Mouse (Mus musculus) embryonic facial prominence, embryonic 13.5 days (tissue): ENCODE measurements at regions not wholly inside any gene's neighbourhood (a gene's known extent, or its start where the extent isn't known, plus 50 kb on each side); places are given as distances from the start of the nearest gene placed in this dataset.

ENCODE experiments used
- ATAC-seq: fragments of 200-750 bp; cut with Nextera tagmentation; 2 replicates; pipeline ENCODE4 v1.8.0; 2017; ENCODE audit warnings: low read depth; ENCODE audit not compliant: insufficient number of reproducible peaks, insufficient read depth, low FRiP score, low TSS enrichment
- H3K27ac ChIP-seq: fragments of 300-500 bp; sonication (generic); 2 replicates; pipeline ENCODE4 v1.5.1; 2015; ENCODE audit warnings: moderate library complexity, mild to moderate bottlenecking, inconsistent platforms
- H3K27me3 ChIP-seq: fragments of 300-500 bp; sonication (generic); 2 replicates; pipeline ENCODE4 v1.6.1; 2015; ENCODE audit warnings: mild to moderate bottlenecking, inconsistent platforms
- H3K36me3 ChIP-seq: fragments of 300-500 bp; sonication (generic); 2 replicates; pipeline ENCODE4 v1.6.1; 2015; ENCODE audit warnings: mild to moderate bottlenecking, inconsistent platforms
- H3K4me1 ChIP-seq: fragments of 300-500 bp; sonication (generic); 2 replicates; pipeline ENCODE4 v1.6.1; 2015; ENCODE audit warnings: inconsistent platforms
- H3K4me2 ChIP-seq: fragments of 300-500 bp; sonication (generic); 2 replicates; pipeline ENCODE4 v1.6.1; 2015; ENCODE audit warnings: moderate library complexity, mild to moderate bottlenecking, inconsistent platforms
- H3K4me3 ChIP-seq: fragments of 300-500 bp; sonication (generic); 2 replicates; pipeline ENCODE4 v1.5.1; 2015; ENCODE audit warnings: mild to moderate bottlenecking, inconsistent platforms
- H3K9ac ChIP-seq: fragments of 300-500 bp; sonication (generic); 2 replicates; pipeline ENCODE4 v1.6.1; 2015; ENCODE audit warnings: mild to moderate bottlenecking, inconsistent platforms
- H3K9me3 ChIP-seq: fragments of 300-500 bp; sonication (generic); 2 replicates; pipeline ENCODE4 v1.6.1; 2016; ENCODE audit warnings: inconsistent platforms
- WGBS: fragments of 180-500 bp; shearing (Covaris S2); methylation state at CpG from one replicate; pipeline ENCODE4 v1.1.7; 2015; ENCODE audit warnings: mixed read lengths; 5-methylcytosine and 5-hydroxymethylcytosine counted together

DNA sequence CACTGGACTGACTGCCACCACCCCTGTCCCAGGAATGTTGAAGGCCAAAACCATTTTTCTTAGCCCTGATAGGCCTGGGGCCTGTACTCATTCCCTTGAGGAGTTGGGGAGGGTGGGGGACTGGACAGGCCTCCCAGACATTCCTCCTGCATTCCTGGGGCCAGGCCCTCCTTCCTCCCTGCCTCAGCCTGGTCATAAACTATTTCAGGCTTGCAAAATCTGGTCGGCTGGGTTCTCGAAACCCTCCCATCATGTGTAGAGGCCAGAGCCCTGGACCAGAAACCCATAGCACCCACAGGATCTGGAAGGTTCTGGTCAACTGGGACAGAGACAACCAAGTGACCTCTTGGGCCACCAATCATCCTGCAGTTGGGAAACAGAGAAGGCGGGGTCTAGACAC, 87.2 kb downstream of the Vegfa start:
- no peak overlapping the region for H3K4me3 ChIP-seq
- no peaks in the 10 kb centered on the region for H3K9me3 ChIP-seq
- H3K4me1 ChIP-seq: peaks cover 6% of the 10 kb centered on the region
- no peaks in the 10 kb centered on the region for H3K27me3 ChIP-seq
- no peak overlapping the region for H3K27ac ChIP-seq
- H3K36me3 ChIP-seq: no peaks in the 10 kb centered on the region
- no peak overlapping the region for H3K9ac ChIP-seq
- no peak for ATAC-seq
- H3K4me2 ChIP-seq: no peak overlapping the region
- WGBS: 81% methylated on average over 3 of the region's 3 CpGs

DNA sequence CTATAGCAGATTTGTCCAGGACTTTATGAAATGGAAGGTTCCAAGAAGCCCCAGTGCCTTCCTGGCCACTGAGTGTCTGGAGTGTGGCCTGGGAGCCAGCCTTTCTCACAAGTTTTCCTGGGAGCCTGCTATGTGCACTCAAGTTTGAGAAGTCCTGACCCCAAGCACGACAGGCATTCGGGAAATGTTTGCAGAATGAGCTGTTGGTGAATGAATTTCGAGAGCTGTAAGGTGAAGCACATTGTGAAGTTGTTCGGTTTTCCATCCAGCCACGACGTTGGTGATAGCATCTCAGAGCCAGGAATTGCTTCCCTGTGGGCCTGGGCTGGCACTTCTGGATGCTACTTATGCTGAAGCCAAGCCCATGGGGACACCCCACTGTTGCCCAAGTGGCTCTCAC, 88.9 kb downstream of the Vegfa start:
- Histone ChIP-seq H3K27me3 (no peaks in the 10 kb centered on the region), H3K9me3 (no peaks in the 10 kb centered on the region), H3K4me3 (no peak overlapping the region), H3K4me1 (peaks cover 3% of the 10 kb centered on the region), H3K9ac (no peak overlapping the region), H3K27ac (no peak overlapping the region), H3K4me2 (no peak overlapping the region), H3K36me3 (no peaks in the 10 kb centered on the region)
- no peak for ATAC-seq
- 67% methylated on average over 6 of the region's 6 CpGs for WGBS

DNA sequence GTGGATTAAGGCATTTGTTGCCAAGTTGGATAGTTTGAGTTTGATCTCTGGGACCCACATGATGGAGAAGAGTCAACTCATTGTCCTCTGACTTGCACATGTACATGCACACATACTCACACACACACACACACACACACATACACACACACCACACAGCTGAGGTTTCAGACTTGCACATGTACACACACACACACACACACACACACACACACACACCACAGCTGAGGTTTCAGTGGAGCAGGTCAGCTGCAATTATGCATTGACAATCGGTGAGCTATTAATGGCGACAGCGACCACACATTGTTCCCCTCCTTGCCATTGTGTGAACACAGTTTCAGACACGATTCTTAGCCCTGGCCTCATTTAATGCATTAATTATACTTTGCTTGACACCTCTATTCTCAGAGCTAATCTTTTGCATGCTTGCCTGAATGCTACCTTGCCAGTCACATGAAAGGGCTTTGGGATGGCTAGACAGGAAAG, 90.2 kb downstream of the Vegfa start:
- H3K27ac ChIP-seq: no peak overlapping the region
- H3K4me3 ChIP-seq: no peak overlapping the region
- ATAC-seq: no peak
- no peak overlapping the region for H3K4me2 ChIP-seq
- WGBS: 68% methylated on average over 4 of the region's 4 CpGs
- H3K9me3 ChIP-seq: no peaks in the 10 kb centered on the region
- no peak overlapping the region for H3K9ac ChIP-seq
- no peaks in the 10 kb centered on the region for H3K27me3 ChIP-seq
- no peaks in the 10 kb centered on the region for H3K36me3 ChIP-seq
- no peaks in the 10 kb centered on the region for H3K4me1 ChIP-seq

DNA sequence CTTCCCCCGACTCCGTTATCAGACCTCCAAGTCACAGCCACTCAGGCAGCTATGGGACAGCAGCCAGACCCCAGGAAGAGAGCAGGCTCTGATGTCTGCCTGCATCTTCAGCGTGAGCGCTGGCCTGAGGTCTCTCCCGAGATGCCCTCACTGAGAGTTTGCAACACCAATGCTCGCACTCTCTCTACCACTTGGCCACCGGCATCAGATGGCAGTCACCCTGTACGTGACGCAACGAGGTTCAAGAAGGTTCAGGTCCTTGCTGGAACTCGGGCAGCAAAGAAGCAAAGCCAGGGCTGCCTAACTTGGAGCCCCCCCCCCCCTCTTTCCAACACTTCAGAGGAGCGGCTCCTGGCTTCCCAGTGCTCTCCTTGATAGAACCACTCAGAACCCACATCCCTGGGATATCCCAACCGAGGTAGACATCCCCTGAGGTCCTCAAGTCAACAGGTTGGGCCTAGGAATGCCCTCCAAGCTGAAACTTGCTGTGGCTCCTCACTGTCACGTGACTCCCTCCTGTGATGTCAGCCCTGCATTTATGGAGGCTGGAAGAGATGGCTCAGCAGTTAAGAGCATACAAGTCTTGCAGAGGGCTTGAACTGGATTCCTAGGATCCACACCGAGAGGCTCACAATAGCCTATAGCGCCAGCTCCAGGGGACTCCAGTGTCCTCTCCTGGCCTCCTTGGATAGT, 91.9 kb downstream of the Vegfa start:
- Histone ChIP-seq H3K9ac (no peak overlapping the region), H3K36me3 (no peaks in the 10 kb centered on the region), H3K27me3 (no peaks in the 10 kb centered on the region), H3K4me1 (no peaks in the 10 kb centered on the region), H3K9me3 (no peaks in the 10 kb centered on the region), H3K4me3 (no peak overlapping the region), H3K27ac (no peak overlapping the region), H3K4me2 (no peak overlapping the region)
- WGBS: 85% methylated on average over 16 of the region's 16 CpGs
- no peak for ATAC-seq

DNA sequence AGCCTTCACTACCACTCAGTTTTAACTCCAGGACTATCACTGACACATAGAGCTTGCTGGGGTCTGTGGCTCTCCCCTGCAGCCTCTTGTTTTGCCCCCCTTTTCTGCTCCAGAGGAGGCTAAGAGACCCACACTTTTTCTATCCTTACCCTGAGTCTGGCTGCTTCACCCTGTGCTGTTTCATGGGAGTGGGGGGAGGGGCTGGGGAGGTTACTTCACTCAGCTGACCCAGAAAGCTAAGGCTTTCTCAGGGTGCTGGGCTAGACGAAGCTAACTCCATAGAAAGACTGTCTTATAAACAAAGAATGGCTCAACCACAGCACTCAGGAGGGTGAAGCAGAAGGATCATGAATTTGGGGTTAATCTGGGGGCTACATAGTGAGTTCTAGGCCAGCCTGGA, 93.9 kb downstream of the Vegfa start:
- Histone ChIP-seq H3K27ac (no peak overlapping the region), H3K4me1 (peaks cover 10% of the 10 kb centered on the region), H3K4me2 (no peak overlapping the region), H3K9me3 (no peaks in the 10 kb centered on the region), H3K9ac (no peak overlapping the region), H3K27me3 (no peaks in the 10 kb centered on the region), H3K36me3 (no peaks in the 10 kb centered on the region), H3K4me3 (no peak overlapping the region)
- no peak for ATAC-seq
- WGBS: 30% methylated on average over 1 of the region's 1 CpGs

DNA sequence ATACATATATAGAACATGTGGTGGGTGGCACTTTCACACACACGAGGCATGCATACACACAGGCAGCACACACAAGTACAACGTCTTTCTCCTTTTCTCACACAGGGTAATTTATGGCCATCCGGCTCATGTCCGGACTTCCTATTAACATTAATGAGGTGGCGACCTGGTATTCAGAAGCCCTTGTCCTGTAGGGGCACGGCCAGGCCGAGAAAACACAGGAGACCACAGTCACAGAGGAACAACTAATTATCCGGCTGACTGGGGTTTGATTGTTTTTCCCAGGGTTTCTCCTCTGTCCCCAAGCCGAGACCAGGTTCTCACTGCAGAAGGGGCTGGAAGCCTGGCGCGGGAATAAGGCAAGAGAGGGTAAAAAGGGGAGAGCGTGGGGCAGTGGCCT, 95.6 kb downstream of the Vegfa start:
- Histone ChIP-seq H3K4me2 (no peak overlapping the region), H3K9ac (no peak overlapping the region), H3K36me3 (no peaks in the 10 kb centered on the region), H3K27ac (no peak overlapping the region), H3K4me1 (peaks cover 21% of the 10 kb centered on the region), H3K27me3 (no peaks in the 10 kb centered on the region), H3K4me3 (no peak overlapping the region), H3K9me3 (no peaks in the 10 kb centered on the region)
- no peak for ATAC-seq
- 41% methylated on average over 12 of the region's 12 CpGs for WGBS

DNA sequence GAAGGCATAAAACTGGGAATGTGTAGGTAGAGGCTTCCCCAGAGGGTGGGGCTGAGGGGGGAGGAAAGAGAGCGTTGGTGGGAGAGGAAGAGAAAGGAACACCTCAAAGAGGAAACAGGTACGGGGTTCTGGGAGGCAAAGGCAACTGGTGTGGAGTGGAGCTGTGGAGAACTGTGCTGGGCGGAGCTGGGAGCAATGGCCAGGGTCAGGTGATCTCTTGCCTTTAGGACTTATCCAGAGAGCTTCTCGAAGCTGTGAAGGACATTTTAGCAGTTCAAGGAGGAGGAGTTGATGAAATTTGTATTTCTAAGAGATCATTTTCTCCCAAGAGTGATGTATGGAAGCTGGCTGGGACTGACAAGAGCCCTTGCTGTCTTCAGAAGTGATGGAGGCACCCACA, 96.9 kb downstream of the Vegfa start:
- Histone ChIP-seq H3K27ac (no peak overlapping the region), H3K4me1 (peaks cover 27% of the 10 kb centered on the region)
- no peak for ATAC-seq

DNA sequence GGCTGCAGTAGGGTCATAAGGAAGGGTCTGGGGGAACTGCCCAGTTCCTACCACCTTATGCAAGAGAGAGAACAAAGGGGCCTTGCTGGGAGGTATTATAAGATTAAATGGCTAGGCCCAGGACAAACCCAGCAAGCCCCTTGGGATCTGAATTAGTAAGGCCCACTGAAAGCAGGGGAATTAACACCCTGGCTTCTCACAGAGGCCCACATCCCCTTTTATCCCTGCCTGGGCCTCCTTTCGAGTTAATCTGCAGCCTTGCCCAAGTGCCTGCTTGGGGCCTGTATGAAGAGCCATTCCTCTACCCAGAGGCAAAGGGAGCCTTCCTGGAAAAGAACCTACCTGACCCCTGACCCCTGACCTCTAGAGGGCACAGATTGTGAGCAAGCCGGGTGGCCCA, 98.2 kb downstream of the Vegfa start:
- H3K27me3 ChIP-seq: no peaks in the 10 kb centered on the region
- H3K4me1 ChIP-seq: peaks cover 36% of the 10 kb centered on the region
- WGBS: 15% methylated on average over 2 of the region's 2 CpGs
- no peak overlapping the region for H3K4me3 ChIP-seq
- H3K4me2 ChIP-seq: no peak overlapping the region
- peak overlapping the region; percentile 54; the same call in 1 of the 2 replicates for H3K9ac ChIP-seq
- H3K9me3 ChIP-seq: no peaks in the 10 kb centered on the region
- ATAC-seq: no peak
- H3K27ac ChIP-seq: peak overlapping the region; percentile 28; the same call in 1 of the 2 replicates
- no peaks in the 10 kb centered on the region for H3K36me3 ChIP-seq

More for the DNA sequence above, 96.9 kb downstream of the Vegfa start:
- H3K4me3 ChIP-seq: no peak overlapping the region
- 78% methylated on average over 4 of the region's 4 CpGs for WGBS
- H3K9ac ChIP-seq: no peak overlapping the region
- H3K36me3 ChIP-seq: no peaks in the 10 kb centered on the region
- no peaks in the 10 kb centered on the region for H3K27me3 ChIP-seq
- H3K4me2 ChIP-seq: no peak overlapping the region
- no peaks in the 10 kb centered on the region for H3K9me3 ChIP-seq

DNA sequence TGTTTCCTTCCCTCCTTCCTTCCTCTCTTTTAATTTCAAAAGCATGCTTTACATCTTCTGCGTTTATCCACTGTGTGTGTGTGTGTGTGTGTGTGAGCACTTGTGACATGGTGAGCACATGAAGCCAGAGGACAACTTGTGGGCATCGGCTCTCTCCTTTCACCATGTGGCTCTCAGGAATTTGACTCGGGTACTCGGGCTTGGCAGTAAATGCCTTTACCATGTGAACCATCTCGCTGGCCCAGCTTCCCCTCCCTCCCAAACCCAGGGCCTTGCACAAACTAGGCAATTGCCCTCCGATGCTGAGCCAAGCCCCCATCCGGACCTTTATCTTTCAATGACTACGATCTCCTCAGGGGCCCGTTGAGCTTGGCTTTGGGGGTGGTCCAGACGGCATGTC, 99.1 kb downstream of the Vegfa start:
- 37% methylated on average over 10 of the region's 10 CpGs for WGBS
- peaks cover 44% of the 10 kb centered on the region for H3K4me1 ChIP-seq
- H3K27ac ChIP-seq: 0 out of 2 replicates have a peak overlapping the region, but pooled peaks have one; percentile 11
- no peaks in the 10 kb centered on the region for H3K9me3 ChIP-seq
- 0 out of 2 replicates have a peak overlapping the region, but pooled peaks have one; percentile 54 for H3K9ac ChIP-seq
- ATAC-seq: no peak
- no peak overlapping the region for H3K4me2 ChIP-seq
- H3K4me3 ChIP-seq: no peak overlapping the region
- no peaks in the 10 kb centered on the region for H3K36me3 ChIP-seq
- no peaks in the 10 kb centered on the region for H3K27me3 ChIP-seq

DNA sequence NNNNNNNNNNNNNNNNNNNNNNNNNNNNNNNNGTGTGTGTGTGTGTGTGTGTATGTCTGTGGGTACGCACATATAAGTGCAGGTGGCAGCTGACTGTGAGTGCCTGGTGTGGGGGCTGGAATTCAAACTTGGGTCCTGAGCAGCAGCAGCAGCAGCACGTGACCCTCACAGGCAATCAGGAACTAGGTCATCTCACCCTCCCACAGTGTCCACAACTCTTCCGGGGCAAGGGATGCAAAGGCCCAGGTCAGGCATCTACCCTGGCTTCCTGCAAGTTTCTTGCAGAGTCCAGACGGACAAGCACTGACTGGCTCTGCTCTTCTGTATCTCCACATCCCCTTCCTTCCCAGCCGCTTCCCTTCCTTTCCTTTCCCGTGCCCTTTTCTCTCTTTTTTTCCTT, 99.6 kb downstream of the Vegfa start:
- peaks cover 44% of the 10 kb centered on the region for H3K4me1 ChIP-seq
- ATAC-seq: no peak

DNA sequence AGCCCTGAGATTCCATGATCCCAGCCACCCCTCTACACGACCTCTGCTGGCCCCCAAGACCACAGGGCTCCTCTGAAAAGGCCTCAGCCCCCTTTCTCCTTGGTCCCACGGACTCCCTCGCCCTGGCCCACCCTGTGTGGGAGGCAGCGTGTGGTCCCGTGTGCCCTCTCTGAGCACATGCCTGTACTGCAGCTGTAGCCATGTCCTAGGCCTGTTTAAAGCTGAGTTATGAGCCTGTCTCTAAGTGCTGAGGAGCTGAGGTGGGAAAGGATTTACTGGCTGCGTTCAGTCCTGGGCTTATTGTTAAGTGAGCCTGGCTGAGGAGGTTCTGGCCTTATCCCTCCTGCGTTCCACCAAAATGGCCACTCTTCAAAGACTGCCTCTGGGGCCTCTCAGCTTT, 102.6 kb downstream of the Vegfa start:
- no peak for ATAC-seq
- Histone ChIP-seq H3K9ac (peak overlapping the region; percentile 53; the same call in 1 of the 2 replicates), H3K36me3 (no peaks in the 10 kb centered on the region), H3K27ac (peak overlapping the region; percentile 85), H3K9me3 (no peaks in the 10 kb centered on the region), H3K27me3 (no peaks in the 10 kb centered on the region), H3K4me3 (no peak overlapping the region), H3K4me1 (peaks cover 47% of the 10 kb centered on the region), H3K4me2 (no peak overlapping the region)
- 53% methylated on average over 7 of the region's 7 CpGs for WGBS

More for the DNA sequence above, 99.6 kb downstream of the Vegfa start:
- Histone ChIP-seq H3K4me2 (no peak overlapping the region), H3K9ac (no peak overlapping the region), H3K27ac (no peak overlapping the region), H3K27me3 (no peaks in the 10 kb centered on the region), H3K4me3 (no peak overlapping the region), H3K9me3 (no peaks in the 10 kb centered on the region), H3K36me3 (no peaks in the 10 kb centered on the region)
- 65% methylated on average over 6 of the region's 6 CpGs for WGBS

DNA sequence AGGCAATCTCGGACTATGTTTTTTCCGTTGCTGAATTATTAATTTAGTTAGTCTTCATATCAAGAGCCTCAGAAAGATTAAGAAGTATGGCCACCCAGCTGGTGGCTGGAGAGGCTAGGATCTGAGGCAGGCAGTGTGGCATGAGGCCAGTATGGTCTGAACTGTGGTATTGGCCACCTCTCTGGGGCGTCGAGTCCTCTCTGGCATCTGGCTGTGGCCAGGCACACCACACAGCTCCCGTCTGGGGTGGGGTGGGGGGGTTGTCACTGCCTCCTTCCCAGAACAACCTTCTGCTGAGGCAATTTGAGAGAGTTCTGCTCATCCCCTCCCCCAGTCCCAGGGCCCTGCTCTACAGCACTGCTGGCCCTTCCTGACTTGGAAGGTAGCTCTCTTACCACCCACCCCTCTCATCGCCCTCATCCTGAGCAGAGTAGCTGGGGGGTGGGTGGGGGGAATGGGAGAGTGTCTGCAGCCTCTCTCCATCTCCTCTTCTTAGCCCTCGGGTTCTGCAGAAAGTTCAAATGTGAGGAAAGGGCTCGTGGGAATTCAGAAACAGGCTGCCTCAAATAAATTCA, 103.2 kb downstream of the Vegfa start:
- no peaks in the 10 kb centered on the region for H3K27me3 ChIP-seq
- H3K9me3 ChIP-seq: no peaks in the 10 kb centered on the region
- H3K27ac ChIP-seq: peak overlapping the region; percentile 85
- no peak overlapping the region for H3K4me3 ChIP-seq
- no peaks in the 10 kb centered on the region for H3K36me3 ChIP-seq
- H3K9ac ChIP-seq: peak overlapping the region; percentile 53; the same call in 1 of the 2 replicates
- no peak overlapping the region for H3K4me2 ChIP-seq
- ATAC-seq: no peak
- peaks cover 44% of the 10 kb centered on the region for H3K4me1 ChIP-seq
- WGBS: 31% methylated on average over 8 of the region's 8 CpGs
